Mouse (Mus musculus) granulocyte monocyte progenitor cell, adult 5-6 weeks (primary cell): ENCODE data around the gene Specc1. TPM values are rescaled to one million over a fixed set of nuclear protein-coding genes. Genes with fewer than 3 reads are reported as not detected.

ENCODE experiments used
- ATAC-seq: replicated peaks from 2 replicates; pipeline ENCODE4 v1.8.0; 2016; ENCODE audit warnings: mild to moderate bottlenecking, moderate TSS enrichment, inconsistent platforms; ENCODE audit not compliant: poor library complexity, severe bottlenecking
- total RNA-seq, 2 experiments: library from RNA; stranded (forward) in 1 of 2; stranded (reverse) in 1 of 2; fragments of 200-712, 200-1000 nt in 1 of 2; fragments of >200 nt in 1 of 2; fragmentation: Nextera tagmentation in 1 of 2; gene quantifications; 2 replicates each; pipeline ENCODE4 v1.2.3; 2014 to 2017

The Specc1 gene
- total RNA-seq, 2 experiments from 2014 or later: 14.4 to 21.6 TPM

GRCm38 (mm10) chr11:62010625-62011231 lies 54.2 kb downstream of the Specc1 start:
- no peak for ATAC-seq

GRCm38 (mm10) chr11:62012039-62012438 lies 55.5 kb downstream of the Specc1 start:
- ATAC-seq: no peak

- peak; percentile 82 for ATAC-seq
Observed at GRCm38 (mm10) chr11:62013449-62013848, 56.9 kb downstream of the Specc1 start.

- ATAC-seq: no peak
Observed at GRCm38 (mm10) chr11:62015071-62015654, 58.6 kb downstream of the Specc1 start.

GRCm38 (mm10) chr11:62016985-62017384 lies 60.4 kb downstream of the Specc1 start:
- peak; percentile 63 for ATAC-seq

GRCm38 (mm10) chr11:62018315-62019205 lies 62.0 kb downstream of the Specc1 start:
- no peak for ATAC-seq

- no peak for ATAC-seq
Observed at GRCm38 (mm10) chr11:62019857-62020256, 63.3 kb downstream of the Specc1 start.

- ATAC-seq: no peak
Observed at GRCm38 (mm10) chr11:62020898-62021297, 64.3 kb downstream of the Specc1 start.

GRCm38 (mm10) chr11:62022105-62022504 lies 65.5 kb downstream of the Specc1 start:
- ATAC-seq: no peak

GRCm38 (mm10) chr11:62022718-62023493 lies 66.3 kb downstream of the Specc1 start:
- no peak for ATAC-seq

- ATAC-seq: no peak
Observed at GRCm38 (mm10) chr11:62023494-62024233, 67.1 kb downstream of the Specc1 start.

- ATAC-seq: no peak
Observed at GRCm38 (mm10) chr11:62024234-62024601, 67.7 kb downstream of the Specc1 start.

- no peak for ATAC-seq
Observed at GRCm38 (mm10) chr11:62024952-62025351, 68.4 kb downstream of the Specc1 start.

GRCm38 (mm10) chr11:62025770-62026169 lies 69.2 kb downstream of the Specc1 start:
- ATAC-seq: no peak

- no peak for ATAC-seq
Observed at GRCm38 (mm10) chr11:62026345-62026815, 69.8 kb downstream of the Specc1 start.

GRCm38 (mm10) chr11:62027271-62027670 lies 70.7 kb downstream of the Specc1 start:
- ATAC-seq: no peak

GRCm38 (mm10) chr11:62027705-62028104 lies 71.1 kb downstream of the Specc1 start:
- ATAC-seq: 0 out of 2 replicates have a peak, but pooled peaks have one; percentile 35

- ATAC-seq: no peak
Observed at GRCm38 (mm10) chr11:62029171-62029570, 72.6 kb downstream of the Specc1 start.

GRCm38 (mm10) chr11:62034564-62034963 lies 78.0 kb downstream of the Specc1 start:
- ATAC-seq: no peak

GRCm38 (mm10) chr11:62035220-62035619 lies 78.7 kb downstream of the Specc1 start:
- ATAC-seq: no peak
